In genomic region chr4:106597741-106598140, GRCm38 (mm10) we compare ENCODE assay signal across 43 mouse cellular contexts. TPM values are rescaled to one million over a fixed set of nuclear protein-coding genes. Genes with fewer than 3 reads are reported as not detected.
"Had no signal": no experiment of that assay in that cellular context is flagged by ENCODE, and none has a peak within 500 bp of the region (broad histone marks: within the 10 kb centered on the region; RNA-seq: fewer than 3 reads in every experiment).

No protein-coding gene starts in this region.

- H3K4me1 ChIP-seq: limb, embryonic 10.5 days; limb, embryonic 12.5 days; limb, embryonic 13.5 days; limb, embryonic 15.5 days; liver, embryonic 15.5 days; lung, embryonic 15.5 days; midbrain, embryonic 10.5 days; midbrain, embryonic 12.5 days; midbrain, embryonic 13.5 days; midbrain, embryonic 15.5 days; neural tube, embryonic 12.5 days had no signal

- H3K36me3 ChIP-seq: limb, embryonic 10.5 days; limb, embryonic 12.5 days; limb, embryonic 13.5 days; limb, embryonic 15.5 days; liver, embryonic 12.5 days; liver, embryonic 13.5 days; liver, embryonic 15.5 days; lung, embryonic 15.5 days; midbrain, embryonic 10.5 days; midbrain, embryonic 12.5 days; midbrain, embryonic 13.5 days; midbrain, embryonic 15.5 days; neural tube, embryonic 12.5 days had no signal

- H3K4me2 ChIP-seq: limb, embryonic 12.5 days; limb, embryonic 13.5 days; limb, embryonic 15.5 days; liver, embryonic 11.5 days; liver, embryonic 12.5 days; liver, embryonic 13.5 days; liver, embryonic 15.5 days; lung, embryonic 14.5 days; lung, embryonic 15.5 days; midbrain, embryonic 11.5 days; midbrain, embryonic 12.5 days; midbrain, embryonic 13.5 days; midbrain, embryonic 15.5 days; neural tube, embryonic 12.5 days had no signal

- DNase-seq: left cerebral cortex, postnatal 4 days; liver; liver, embryonic 13.5 days; liver, postnatal 0 days; lung, adult 18-20 months; lung, adult 2 months; lung, embryonic 14.5 days; lung, postnatal 10 days; lung, postnatal 14 days; lung, postnatal 36 days; lung, postnatal 4 days; midbrain, embryonic 14.5 days had no signal

- H3K9me3 ChIP-seq: limb, embryonic 10.5 days; limb, embryonic 12.5 days; limb, embryonic 13.5 days; limb, embryonic 15.5 days; liver, embryonic 15.5 days; lung, embryonic 15.5 days; midbrain, embryonic 10.5 days; midbrain, embryonic 12.5 days; midbrain, embryonic 13.5 days; midbrain, embryonic 15.5 days; neural tube, embryonic 12.5 days had no signal

- H3K9ac ChIP-seq: limb, embryonic 12.5 days; limb, embryonic 13.5 days; limb, embryonic 15.5 days; liver, embryonic 12.5 days; liver, embryonic 13.5 days; liver, embryonic 14.5 days; liver, embryonic 15.5 days; liver, postnatal 0 days; lung, embryonic 14.5 days; lung, embryonic 15.5 days; midbrain, embryonic 12.5 days; midbrain, embryonic 13.5 days; midbrain, embryonic 15.5 days; neural tube, embryonic 12.5 days had no signal

- H3K4me3 ChIP-seq: limb, embryonic 10.5 days; limb, embryonic 12.5 days; limb, embryonic 13.5 days; limb, embryonic 15.5 days; liver, embryonic 12.5 days; liver, embryonic 13.5 days; liver, embryonic 15.5 days; lung, embryonic 15.5 days; megakaryocyte, embryonic 14.5 days; midbrain, embryonic 10.5 days; midbrain, embryonic 12.5 days; midbrain, embryonic 13.5 days; midbrain, embryonic 15.5 days; myocyte; neural tube, embryonic 12.5 days had no signal

- H3K27ac ChIP-seq: limb, embryonic 10.5 days; limb, embryonic 12.5 days; limb, embryonic 13.5 days; limb, embryonic 15.5 days; liver, embryonic 12.5 days; liver, embryonic 13.5 days; liver, embryonic 14.5 days; liver, embryonic 15.5 days; lung, embryonic 15.5 days; macrophage; midbrain, embryonic 10.5 days; midbrain, embryonic 12.5 days; midbrain, embryonic 13.5 days; midbrain, embryonic 15.5 days; neural tube, embryonic 12.5 days had no signal

- H3K27me3 ChIP-seq: limb, embryonic 12.5 days; limb, embryonic 13.5 days; limb, embryonic 15.5 days; liver, embryonic 12.5 days; liver, embryonic 13.5 days; liver, embryonic 15.5 days; lung, embryonic 15.5 days; midbrain, embryonic 12.5 days; midbrain, embryonic 13.5 days; midbrain, embryonic 15.5 days; neural tube, embryonic 12.5 days had no signal

RNA-seq across cellular contexts. Expression of gene Lexm, which starts 19.3 kb away (rescaled TPM):
- total RNA-seq: left cerebral cortex, postnatal 25 days; left cerebral cortex, postnatal 36 days; liver, adult 2 months; megakaryocyte progenitor cell, adult 5-6 weeks; megakaryocyte, adult 5-6 weeks; megakaryocyte-erythroid progenitor cell, adult 5-6 weeks; midbrain, postnatal 0 days; monocyte, adult 5-6 weeks had no signal
- polyA plus RNA-seq: limb, embryonic 14.5 days; limb, embryonic 15.5 days; liver, adult 2 months; liver, embryonic 15.5 days; liver, embryonic 16.5 days; liver, postnatal 0 days; lung, adult 2 months; lung, embryonic 14.5 days; lung, embryonic 15.5 days; lung, embryonic 16.5 days; lung, postnatal 0 days; macrophage; midbrain, embryonic 10.5 days; midbrain, embryonic 14.5 days; midbrain, embryonic 15.5 days; midbrain, embryonic 16.5 days; midbrain, postnatal 0 days; myocyte had no signal

RNA-seq across cellular contexts. Expression of gene Ttc22, which starts 24.5 kb away (rescaled TPM):
- total RNA-seq: megakaryocyte progenitor cell, adult 5-6 weeks; megakaryocyte, adult 5-6 weeks; megakaryocyte-erythroid progenitor cell, adult 5-6 weeks; monocyte, adult 5-6 weeks had no signal
- polyA plus RNA-seq: liver, adult 2 months; liver, postnatal 0 days; macrophage; midbrain, embryonic 10.5 days; midbrain, embryonic 11.5 days had no signal
